In genomic region chr4:8284934-8285333, GRCm38 (mm10) we compare ENCODE assay signal across 26 mouse cellular contexts. TPM values are rescaled to one million over a fixed set of nuclear protein-coding genes. Genes with fewer than 3 reads are reported as not detected.
A peak's percentile ranks its signal among the peaks of the same experiment; 100 is the strongest.
DNase-seq lines count a peak whose midpoint lies in the region; ATAC-seq and TF ChIP-seq lines count a peak whose summit lies in the region.
"Had no signal": no experiment of that assay in that cellular context is flagged by ENCODE, and none has a peak within 500 bp of the region (broad histone marks: within the 10 kb centered on the region; RNA-seq: fewer than 3 reads in every experiment).

No protein-coding gene starts in this region.

- no peak overlapping the region for H3K4me2 ChIP-seq in forebrain, embryonic 16.5 days (ENCODE audit: low read length)
- H3K4me2 ChIP-seq: embryonic facial prominence, embryonic 12.5 days; embryonic facial prominence, embryonic 15.5 days; heart, embryonic 13.5 days; hindbrain, embryonic 12.5 days; hindbrain, embryonic 15.5 days; intestine, embryonic 15.5 days had no signal

- no peak overlapping the region for H3K9ac ChIP-seq in MEL (ENCODE audit: control insufficient read depth, low read depth, low read length, poor library complexity, severe bottlenecking)
- H3K9ac ChIP-seq in forebrain, embryonic 16.5 days (replicated peaks; ENCODE audit: low read depth, low read length), result no peak overlapping the region
- H3K9ac ChIP-seq: embryonic facial prominence, embryonic 12.5 days; embryonic facial prominence, embryonic 15.5 days; heart, embryonic 13.5 days; hindbrain, embryonic 12.5 days; hindbrain, embryonic 15.5 days; intestine, embryonic 15.5 days had no signal

- no peaks in the 10 kb centered on the region; a peak in 1 of 4 replicates for H3K4me1 ChIP-seq in MEL (ENCODE audit: control insufficient read depth in 1 of 2, insufficient read depth in 2 of 2, low read length in 2 of 2)
- no peaks in the 10 kb centered on the region for H3K4me1 ChIP-seq in forebrain, embryonic 16.5 days (replicated peaks; ENCODE audit: control insufficient read depth, insufficient read depth, low read length)
- H3K4me1 ChIP-seq: embryonic facial prominence, embryonic 12.5 days; embryonic facial prominence, embryonic 15.5 days; heart, embryonic 10.5 days; heart, embryonic 13.5 days; hindbrain, embryonic 12.5 days; hindbrain, embryonic 15.5 days; intestine, embryonic 15.5 days had no signal

- no peaks in the 10 kb centered on the region for H3K79me2 ChIP-seq in MEL (ENCODE audit: control insufficient read depth, insufficient read depth, low read length, poor library complexity)

- DNase-seq in 416B (ENCODE audit: low read depth) (peak; percentile 96), MEL (ENCODE audit: low read depth, low spot score) (peak; percentile 73)
- no peak for DNase-seq in layer of hippocampus, adult 9-11 months
- DNase-seq in kidney, postnatal 14 days, result no peak
- DNase-seq: adrenal gland, adult 8-10 months; adrenal gland, postnatal 25 days; cerebellum, adult 18-20 months; cerebellum, adult 9-10 months; cerebellum, postnatal 14 days; gastrocnemius, postnatal 25 days; heart, adult 2 months; heart, postnatal 14 days; heart, postnatal 4 days had no signal

- TF ChIP-seq CTCF in MEL (IDR thresholded peaks at IDR 0.05 in 2 of 3, conservative IDR thresholded peaks at IDR 0.05 in 1 of 3; ENCODE audit: control insufficient read depth in 1 of 3, insufficient read depth in 1 of 3, low read depth in 2 of 3, low read length in 3 of 3, poor library complexity in 1 of 3, severe bottlenecking in 1 of 3), result no peak

- no peaks in the 10 kb centered on the region for H3K27me3 ChIP-seq in MEL (ENCODE audit: control insufficient read depth in 1 of 2, insufficient read depth in 2 of 2, low read length in 2 of 2)
- no peaks in the 10 kb centered on the region for H3K27me3 ChIP-seq in forebrain, embryonic 16.5 days (replicated peaks; ENCODE audit: control insufficient read depth, insufficient read depth, low read length)
- H3K27me3 ChIP-seq: embryonic facial prominence, embryonic 12.5 days; embryonic facial prominence, embryonic 15.5 days; heart, embryonic 13.5 days; hindbrain, embryonic 12.5 days; hindbrain, embryonic 15.5 days; intestine, embryonic 15.5 days had no signal

- peaks cover 0 to under 1% of the 10 kb centered on the region in 2 experiments; a peak in 1 of 4 replicates for H3K36me3 ChIP-seq in MEL (ENCODE audit: control insufficient read depth in 1 of 2, insufficient read depth in 2 of 2, low read length in 2 of 2)
- no peaks in the 10 kb centered on the region for H3K36me3 ChIP-seq in forebrain, embryonic 16.5 days (ENCODE audit: control insufficient read depth, insufficient read depth)
- H3K36me3 ChIP-seq: embryonic facial prominence, embryonic 12.5 days; embryonic facial prominence, embryonic 15.5 days; heart, embryonic 10.5 days; heart, embryonic 13.5 days; hindbrain, embryonic 12.5 days; hindbrain, embryonic 15.5 days; intestine, embryonic 15.5 days had no signal

- ATAC-seq in common myeloid progenitor, adult 5-6 weeks (replicated peaks; ENCODE audit: low read depth, poor library complexity, severe bottlenecking), result peak; percentile 97
- ATAC-seq in megakaryocyte, adult 5-6 weeks (ENCODE audit: poor library complexity, severe bottlenecking), result peak; percentile 84
- ATAC-seq in inflammation-experienced regulatory T-cells, adult 6 months, result no peak
- no peak for ATAC-seq in forebrain, embryonic 16.5 days
- ATAC-seq: CD4-positive, CD25-positive, alpha-beta regulatory T cell, adult 4 months; forebrain, embryonic 14.5 days; intestine, embryonic 15.5 days had no signal

- WGBS in forebrain, embryonic 16.5 days, result 96% methylated on average over 1 of the region's 1 CpGs

- no peak for TF ChIP-seq RAD21 in MEL (IDR thresholded peaks at IDR 0.05; ENCODE audit: low read depth, low read length)

- TF ChIP-seq POLR2A in MEL (IDR thresholded peaks at IDR 0.05; ENCODE audit: control insufficient read depth in 1 of 2, insufficient read depth in 1 of 2, low read depth in 1 of 2, low read length in 2 of 2, poor library complexity in 1 of 2), result no peak

- no peak overlapping the region for H3K4me3 ChIP-seq in MEL (ENCODE audit: control insufficient read depth in 1 of 2, insufficient read depth in 1 of 2, low read depth in 2 of 2, low read length in 2 of 2)
- no peak overlapping the region for H3K4me3 ChIP-seq in forebrain, embryonic 16.5 days (replicated peaks; ENCODE audit: low read length)
- H3K4me3 ChIP-seq: embryonic facial prominence, embryonic 12.5 days; embryonic facial prominence, embryonic 15.5 days; heart, adult 2 months; heart, embryonic 10.5 days; heart, embryonic 13.5 days; hindbrain, embryonic 12.5 days; hindbrain, embryonic 15.5 days; intestine, embryonic 15.5 days had no signal

- H3K27ac ChIP-seq in MEL (ENCODE audit: control insufficient read depth, low read depth, low read length), result no peak overlapping the region
- H3K27ac ChIP-seq in forebrain, embryonic 16.5 days (ENCODE audit: low read length), result no peak overlapping the region
- H3K27ac ChIP-seq: embryonic facial prominence, embryonic 12.5 days; embryonic facial prominence, embryonic 15.5 days; heart, adult 2 months; heart, embryonic 10.5 days; heart, embryonic 13.5 days; hindbrain, embryonic 12.5 days; hindbrain, embryonic 15.5 days; intestine, embryonic 15.5 days had no signal

- peak; percentile 81 to 83 for TF ChIP-seq EP300 in MEL (IDR thresholded peaks at IDR 0.05; ENCODE audit: low read depth in 1 of 2, low read length in 2 of 2)

- no peaks in the 10 kb centered on the region for H3K9me3 ChIP-seq in MEL (replicated peaks; ENCODE audit: insufficient read depth, low read length)
- H3K9me3 ChIP-seq in forebrain, embryonic 16.5 days (ENCODE audit: control insufficient read depth, low read length), result no peaks in the 10 kb centered on the region
- H3K9me3 ChIP-seq: embryonic facial prominence, embryonic 12.5 days; embryonic facial prominence, embryonic 15.5 days; heart, embryonic 10.5 days; heart, embryonic 13.5 days; hindbrain, embryonic 12.5 days; hindbrain, embryonic 15.5 days; intestine, embryonic 15.5 days had no signal

TF ChIP-seq in MEL, 35 proteins besides CTCF, POLR2A, EP300 and RAD21:
- TF ChIP-seq TCF12 (IDR thresholded peaks at IDR 0.05; ENCODE audit: low read depth, low read length) (peak; percentile 88), MEF2A (IDR thresholded peaks at IDR 0.05; ENCODE audit: extremely low read depth, insufficient replicate concordance, low read depth, low read length, poor library complexity, severe bottlenecking) (no peak), MAZ (IDR thresholded peaks at IDR 0.05; ENCODE audit: low read depth, low read length) (no peak), RCOR1 (IDR thresholded peaks at IDR 0.05; ENCODE audit: low read depth, low read length) (peak; percentile 99), NRF1 (IDR thresholded peaks at IDR 0.05; ENCODE audit: insufficient read depth, low read depth, low read length, poor library complexity, severe bottlenecking) (no peak), BHLHE40 (IDR thresholded peaks at IDR 0.05; ENCODE audit: borderline replicate concordance, low read depth, low read length) (0 out of 2 replicates have a peak, but pooled peaks have one; percentile 21), TAL1 (IDR thresholded peaks at IDR 0.05; ENCODE audit: low read length) (peak; percentile 92), GATA1 (IDR thresholded peaks at IDR 0.05; ENCODE audit: low read depth, low read length) (peak; percentile 87), CHD1 (IDR thresholded peaks at IDR 0.05; ENCODE audit: low read depth, low read length) (no peak), ETS1 (IDR thresholded peaks at IDR 0.05; ENCODE audit: low read depth, low read length) (0 out of 2 replicates have a peak, but pooled peaks have one; percentile 36)

RNA-seq across cellular contexts. Expression of gene Car8, which starts 46.1 kb away (rescaled TPM):
- total RNA-seq in MEL (2012; rRNA removed), result 0.20 and 0.31 TPM in 2 replicates
- polyA plus RNA-seq in MEL (2012; ENCODE audit: insufficient read depth in 1 of 2, insufficient read length in 2 of 2, low read depth in 1 of 2, low replicate concordance in 2 of 2, missing spikeins in 1 of 2), result under 1 TPM in 1 of 2 experiments, not detected in 1; 0.31 TPM
- 0.18 and 0.68 TPM in 2 replicates for total RNA-seq in common myeloid progenitor, adult 5-6 weeks (2017)
- 0.27 TPM in 1 of 2 replicates, not detected in the other for total RNA-seq in megakaryocyte, adult 5-6 weeks (2015)
- total RNA-seq in megakaryocyte, adult 5-6 weeks (2017), result not detected in 2 replicates
- under 1 TPM in 1 of 3 experiments, not detected in 2; 0.11 TPM for polyA plus RNA-seq in inflammation-experienced regulatory T-cells, adult 6 months (2017; shearing (Covaris generic))
- polyA plus RNA-seq in forebrain, embryonic 16.5 days (2015; fragmentation: Nextera tagmentation; extraction: Ambion mirVana), result 3.9 and 4.2 TPM in 2 replicates
- polyA plus RNA-seq: CD4-positive, CD25-positive, alpha-beta regulatory T cell, adult 4 months had no signal

Comparison
In these comparisons a context has a peak if more than half of its experiments do, and no peak if none do; other contexts are left out.
1. DNase-seq: peak in 416B (single experiment) and MEL (single experiment); none in layer of hippocampus, adult 9-11 months (single experiment) and kidney, postnatal 14 days (single experiment).
2. ATAC-seq: peak in common myeloid progenitor, adult 5-6 weeks (single experiment) and megakaryocyte, adult 5-6 weeks (single experiment); none in inflammation-experienced regulatory T-cells, adult 6 months (single experiment) and forebrain, embryonic 16.5 days (single experiment).